Mouse (Mus musculus) brain, embryonic 14.5 days (tissue): ENCODE results near the gene Dab1. TPM values are rescaled to one million over a fixed set of nuclear protein-coding genes. Genes with fewer than 3 reads are reported as not detected.
A peak's percentile ranks its signal among the peaks of the same experiment; 100 is the strongest.

ENCODE experiments used
- DNase-seq: peaks from one replicate; pipeline ENCODE4 v3.0.0-alpha.2; 2011; ENCODE audit warnings: low read depth
- CTCF ChIP-seq: fragments of 200-500 bp; IDR thresholded peaks from 2 replicates; pipeline ENCODE4 v1.5.1; 2012; ENCODE audit warnings: inconsistent platforms, mild to moderate bottlenecking, moderate library complexity, borderline replicate concordance; ENCODE audit not compliant: insufficient read depth, insufficient read length; ENCODE audit errors: extremely low read depth
- POLR2A ChIP-seq: fragments of 200-500 bp; IDR thresholded peaks from 2 replicates; pipeline ENCODE4 v1.6.1; 2012; ENCODE audit warnings: mild to moderate bottlenecking, inconsistent platforms, borderline replicate concordance; ENCODE audit not compliant: poor library complexity, insufficient read depth, insufficient read length, severe bottlenecking; ENCODE audit errors: extremely low read depth
- polyA plus RNA-seq: library from polyadenylated mRNA; depleted of rRNA; stranded (reverse); fragments of >200 nt; gene quantifications from 2 replicates; pipeline ENCODE4 v1.2.3, GENCODE M21; 2012

The Dab1 gene
- polyA plus RNA-seq, 1 experiment = 54.9 TPM

GRCm38 (mm10) chr4:104705664-104706645 is 1086.8 kb downstream of the Dab1 start:
- no peak for TF ChIP-seq CTCF
- no peak for TF ChIP-seq POLR2A
- DNase-seq = peak; percentile 76

- no peak for TF ChIP-seq POLR2A
- no peak for TF ChIP-seq CTCF
- DNase-seq = peak; percentile 62
Observed at GRCm38 (mm10) chr4:104712338-104713083, 1093.4 kb downstream of the Dab1 start.

- TF ChIP-seq CTCF (no peak), POLR2A (no peak)
- DNase-seq = no peak
Observed at GRCm38 (mm10) chr4:104714925-104715519, 1095.9 kb downstream of the Dab1 start.

GRCm38 (mm10) chr4:104715857-104716256 is 1096.7 kb downstream of the Dab1 start:
- DNase-seq = no peak
- TF ChIP-seq POLR2A (no peak), CTCF (no peak)

DNA sequence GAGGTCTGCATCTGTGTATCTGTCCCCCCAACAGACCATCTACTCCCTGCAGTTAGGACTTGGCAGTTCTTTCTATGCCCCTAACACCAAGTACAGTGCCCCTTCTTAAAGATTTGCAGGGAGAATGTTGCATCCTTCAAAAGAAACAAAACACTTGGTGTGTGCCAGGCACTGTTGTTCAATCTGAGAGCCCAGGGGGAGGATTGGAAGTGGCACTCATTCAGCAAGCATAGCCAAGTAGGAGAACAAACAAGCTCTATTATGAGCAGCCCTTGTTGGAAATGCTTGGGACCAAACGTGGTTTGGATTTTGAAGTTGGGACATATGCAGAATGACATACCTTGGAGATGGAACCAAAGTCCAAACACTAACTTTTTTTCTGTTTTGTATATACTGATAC is 1097.3 kb downstream of the Dab1 start:
- DNase-seq = peak; percentile 82
- TF ChIP-seq POLR2A (no peak), CTCF (no peak)

GRCm38 (mm10) chr4:104718973-104719795 is 1100.0 kb downstream of the Dab1 start:
- no peak for TF ChIP-seq POLR2A
- no peak for TF ChIP-seq CTCF

GRCm38 (mm10) chr4:104723527-104724045 is 1104.4 kb downstream of the Dab1 start:
- TF ChIP-seq CTCF = no peak
- TF ChIP-seq POLR2A = no peak
- DNase-seq = peak; percentile 63

More at GRCm38 (mm10) chr4:104718973-104719795, 1100.0 kb downstream of the Dab1 start:
- DNase-seq = peak; percentile 93

GRCm38 (mm10) chr4:104724258-104724657 is 1105.1 kb downstream of the Dab1 start:
- no peak for TF ChIP-seq CTCF
- TF ChIP-seq POLR2A = no peak
- DNase-seq = peak; percentile 84

DNA sequence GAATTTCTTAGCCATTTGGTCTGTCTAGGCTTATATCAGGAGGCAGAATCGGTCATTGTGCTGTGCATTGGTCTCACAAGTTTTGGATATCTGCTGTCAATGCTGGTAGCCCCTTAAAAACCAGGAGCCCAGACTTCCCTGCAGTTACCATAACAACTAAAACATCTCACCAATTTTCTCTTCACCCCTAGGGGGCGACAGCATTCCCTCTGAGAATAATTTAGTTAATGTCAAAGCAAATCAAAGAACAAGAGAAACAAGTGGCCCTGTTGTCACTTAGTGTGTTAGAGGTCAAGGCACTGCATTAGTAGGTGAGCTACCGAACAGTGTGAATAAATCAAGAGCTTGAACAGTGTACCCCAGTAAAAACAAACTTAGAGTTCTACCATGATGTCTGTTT is 1106.5 kb downstream of the Dab1 start:
- peak; percentile 30 for DNase-seq
- TF ChIP-seq CTCF (peak; percentile 12; the same call in 1 of the 2 replicates), POLR2A (no peak)

DNA sequence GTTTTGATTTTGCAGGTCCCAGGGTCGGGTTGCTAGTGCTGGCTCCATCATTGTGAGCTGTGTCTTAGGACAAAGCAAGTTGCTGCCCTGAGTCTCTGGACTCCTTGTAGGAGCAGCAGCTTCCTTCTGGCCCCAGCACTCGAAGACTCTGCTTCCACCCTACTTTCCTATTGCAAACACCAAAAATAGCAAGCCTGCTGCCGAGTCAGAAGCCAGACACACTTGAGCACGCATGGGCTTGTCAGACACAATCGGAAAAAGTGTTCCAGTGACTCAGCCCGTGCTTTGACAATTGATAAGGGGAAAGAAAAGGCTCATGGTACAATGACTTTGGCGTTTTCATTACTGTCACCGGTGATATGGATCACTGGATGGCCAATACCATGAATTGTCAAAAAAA is 1110.0 kb downstream of the Dab1 start:
- DNase-seq = no peak
- TF ChIP-seq POLR2A (no peak), CTCF (no peak)

- TF ChIP-seq POLR2A (no peak), CTCF (no peak)
- DNase-seq = peak; percentile 56
Observed at GRCm38 (mm10) chr4:104746500-104746899, 1127.3 kb downstream of the Dab1 start.

- TF ChIP-seq CTCF (no peak), POLR2A (no peak)
- no peak for DNase-seq
Observed at GRCm38 (mm10) chr4:104754090-104754489, 1134.9 kb downstream of the Dab1 start.
